Mouse (Mus musculus): ENCODE data around the gene Lhx6. TPM values are rescaled to one million over a fixed set of nuclear protein-coding genes. Genes with fewer than 3 reads are reported as not detected.

Lhx6 gene
- polyA plus RNA-seq, 1 experiment from 2014 or later, result 0.59 TPM

DNA sequence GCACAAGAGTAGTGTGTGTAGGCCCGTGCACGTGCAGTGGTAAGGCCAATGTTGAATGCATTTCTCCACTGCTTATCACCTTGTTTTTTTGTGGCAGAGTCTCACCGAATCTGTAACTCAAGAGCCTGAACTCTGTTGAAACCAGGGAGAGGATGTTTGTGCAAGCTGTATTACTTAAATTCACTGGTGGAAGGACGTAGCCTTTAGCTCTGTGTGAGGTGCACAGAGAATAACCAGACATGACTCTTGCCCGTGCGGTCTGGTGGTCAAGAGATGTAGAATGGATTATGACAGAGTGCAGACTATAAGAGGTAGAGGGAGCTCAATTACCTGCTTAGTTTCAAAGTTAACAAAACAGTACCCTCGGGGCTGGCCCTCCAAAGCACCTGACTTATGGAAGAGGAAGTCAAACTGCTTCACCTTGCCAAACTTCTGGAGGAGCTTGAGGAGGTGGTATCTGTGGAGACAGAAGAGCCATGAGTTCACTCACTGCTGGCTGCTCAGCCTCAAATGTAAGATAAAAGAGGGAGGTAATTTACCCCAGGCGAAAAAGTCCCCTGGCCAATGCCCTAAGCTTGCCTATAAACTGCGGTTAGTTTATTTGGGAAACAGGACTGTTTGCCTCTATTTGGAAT is 21.7 kb upstream of the Lhx6 start:
- 91% methylated on average over 9 of the region's 9 CpGs for WGBS
- no peak overlapping the region for H3K9ac ChIP-seq (ENCODE audit: low read depth, low read length)
- no peaks in the 10 kb centered on the region for H3K9me3 ChIP-seq (ENCODE audit: control insufficient read depth, low read length)
- DNase-seq (ENCODE audit: low spot score), result no peak
- ATAC-seq (replicated peaks; ENCODE audit: low FRiP score), result no peak
- no peak overlapping the region for H3K4me3 ChIP-seq (ENCODE audit: low read depth, low read length)
- no peaks in the 10 kb centered on the region for H3K27me3 ChIP-seq (replicated peaks; ENCODE audit: control insufficient read depth, insufficient read depth, low read length)
- peaks cover 28% of the 10 kb centered on the region for H3K36me3 ChIP-seq (ENCODE audit: control insufficient read depth, insufficient read depth, low read length)
- H3K4me2 ChIP-seq, result no peak overlapping the region
- H3K27ac ChIP-seq (ENCODE audit: low read depth, low read length), result no peak overlapping the region
- H3K4me1 ChIP-seq (replicated peaks; ENCODE audit: control insufficient read depth, insufficient read depth, low read length), result no peaks in the 10 kb centered on the region; the same call in 1 of the 2 replicates

DNA sequence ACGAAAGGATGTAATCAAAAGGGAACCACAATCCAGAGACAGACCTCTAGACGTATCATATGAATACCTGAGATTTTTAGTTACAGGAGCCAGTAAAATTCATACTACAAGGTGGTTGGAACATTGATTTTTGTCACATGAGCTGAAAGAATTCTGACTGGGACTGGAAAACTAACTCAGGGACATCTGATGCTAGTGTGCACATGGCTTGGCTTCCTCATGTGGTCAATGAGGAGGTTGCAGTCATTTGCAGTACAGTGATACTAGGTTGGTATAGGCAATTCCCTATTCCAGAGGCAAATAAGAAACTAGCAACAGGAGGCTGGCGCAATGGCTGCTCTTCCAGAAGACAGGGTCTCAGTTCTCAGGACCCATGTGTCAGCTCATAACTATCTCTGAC is 7.4 kb upstream of the Lhx6 start:
- ATAC-seq (replicated peaks; ENCODE audit: low FRiP score) (no peak), DNase-seq (ENCODE audit: low spot score) (no peak)
- H3K9ac ChIP-seq (ENCODE audit: low read depth, low read length), result no peak overlapping the region
- H3K4me2 ChIP-seq, result no peak overlapping the region
- 63% methylated on average over 3 of the region's 3 CpGs for WGBS
- H3K36me3 ChIP-seq (ENCODE audit: control insufficient read depth, insufficient read depth, low read length), result peaks cover 9% of the 10 kb centered on the region
- H3K4me3 ChIP-seq (ENCODE audit: low read depth, low read length), result no peak overlapping the region
- no peak overlapping the region for H3K27ac ChIP-seq (ENCODE audit: low read depth, low read length)
- H3K4me1 ChIP-seq (replicated peaks; ENCODE audit: control insufficient read depth, insufficient read depth, low read length), result no peaks in the 10 kb centered on the region
- no peaks in the 10 kb centered on the region for H3K9me3 ChIP-seq (ENCODE audit: control insufficient read depth, low read length)
- peaks cover 36% of the 10 kb centered on the region for H3K27me3 ChIP-seq (replicated peaks; ENCODE audit: control insufficient read depth, insufficient read depth, low read length)

DNA sequence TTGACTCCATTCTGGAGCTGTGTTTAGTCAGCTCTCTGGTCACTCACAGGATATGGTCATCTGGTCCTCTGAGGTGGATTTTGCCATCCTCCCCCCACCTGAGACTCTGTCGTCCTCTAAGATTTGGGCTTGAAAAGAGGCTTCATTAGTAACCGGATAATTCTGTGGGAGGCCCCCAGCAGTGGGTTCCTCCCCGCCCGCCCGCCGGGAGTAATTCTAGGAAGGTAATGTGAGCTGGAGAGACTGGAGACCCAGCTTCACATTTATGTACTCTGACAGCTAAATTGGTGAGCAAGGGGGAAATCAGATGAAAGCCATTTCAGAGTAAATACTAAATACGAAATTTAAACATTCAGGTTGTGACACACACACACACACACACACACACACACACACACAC is 3.4 kb upstream of the Lhx6 start:
- H3K9ac ChIP-seq (ENCODE audit: low read depth, low read length), result no peak overlapping the region
- no peak overlapping the region for H3K4me3 ChIP-seq (ENCODE audit: low read depth, low read length)
- H3K4me1 ChIP-seq (replicated peaks; ENCODE audit: control insufficient read depth, insufficient read depth, low read length), result peaks cover 5% of the 10 kb centered on the region
- ATAC-seq (replicated peaks; ENCODE audit: low FRiP score), result no peak
- 11% methylated on average over 7 of the region's 7 CpGs for WGBS
- no peak for DNase-seq (ENCODE audit: low spot score)
- H3K4me2 ChIP-seq, result no peak overlapping the region
- no peak overlapping the region for H3K27ac ChIP-seq (ENCODE audit: low read depth, low read length)
- H3K9me3 ChIP-seq (ENCODE audit: control insufficient read depth, low read length), result no peaks in the 10 kb centered on the region
- H3K36me3 ChIP-seq (ENCODE audit: control insufficient read depth, insufficient read depth, low read length), result no peaks in the 10 kb centered on the region
- peaks cover 76% of the 10 kb centered on the region for H3K27me3 ChIP-seq (replicated peaks; ENCODE audit: control insufficient read depth, insufficient read depth, low read length)

DNA sequence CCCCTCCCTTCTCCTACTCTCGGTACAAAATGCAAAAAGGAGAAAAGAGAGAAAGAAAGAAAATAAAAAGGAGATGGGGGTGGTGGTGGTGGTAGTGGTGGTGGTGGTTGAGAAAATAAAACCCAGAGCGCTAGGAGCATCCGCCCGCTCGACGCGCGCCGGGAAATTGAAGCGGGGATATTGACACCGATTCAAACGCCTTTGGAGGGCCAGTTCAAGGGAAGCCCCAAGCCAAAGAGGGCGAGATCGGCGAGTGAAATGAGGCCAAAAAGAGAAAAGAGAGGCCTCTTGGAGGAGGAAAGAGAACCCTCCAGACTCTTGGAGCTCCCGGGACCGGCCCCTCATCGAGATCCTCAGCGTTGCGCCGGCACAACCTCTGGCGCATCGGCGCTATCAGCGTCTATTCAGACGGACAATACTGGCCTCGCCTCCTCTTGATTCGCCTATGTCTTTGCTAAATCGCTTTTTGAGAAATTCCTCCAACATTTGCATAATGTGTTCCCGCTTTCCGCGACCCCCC is 712 bp downstream of the Lhx6 start:
- no peak for ATAC-seq (replicated peaks; ENCODE audit: low FRiP score)
- DNase-seq (ENCODE audit: low spot score), result no peak
- WGBS, result under 1% methylated on average over 32 of the region's 32 CpGs
- Histone ChIP-seq H3K27ac (ENCODE audit: low read depth, low read length) (no peak overlapping the region), H3K27me3 (replicated peaks; ENCODE audit: control insufficient read depth, insufficient read depth, low read length) (peaks cover 97% of the 10 kb centered on the region), H3K4me3 (ENCODE audit: low read depth, low read length) (peak overlapping the region; percentile 38), H3K4me1 (replicated peaks; ENCODE audit: control insufficient read depth, insufficient read depth, low read length) (peaks cover 5% of the 10 kb centered on the region), H3K9me3 (ENCODE audit: control insufficient read depth, low read length) (no peaks in the 10 kb centered on the region), H3K36me3 (ENCODE audit: control insufficient read depth, insufficient read depth, low read length) (no peaks in the 10 kb centered on the region), H3K4me2 (peak overlapping the region; percentile 62), H3K9ac (ENCODE audit: low read depth, low read length) (no peak overlapping the region)

DNA sequence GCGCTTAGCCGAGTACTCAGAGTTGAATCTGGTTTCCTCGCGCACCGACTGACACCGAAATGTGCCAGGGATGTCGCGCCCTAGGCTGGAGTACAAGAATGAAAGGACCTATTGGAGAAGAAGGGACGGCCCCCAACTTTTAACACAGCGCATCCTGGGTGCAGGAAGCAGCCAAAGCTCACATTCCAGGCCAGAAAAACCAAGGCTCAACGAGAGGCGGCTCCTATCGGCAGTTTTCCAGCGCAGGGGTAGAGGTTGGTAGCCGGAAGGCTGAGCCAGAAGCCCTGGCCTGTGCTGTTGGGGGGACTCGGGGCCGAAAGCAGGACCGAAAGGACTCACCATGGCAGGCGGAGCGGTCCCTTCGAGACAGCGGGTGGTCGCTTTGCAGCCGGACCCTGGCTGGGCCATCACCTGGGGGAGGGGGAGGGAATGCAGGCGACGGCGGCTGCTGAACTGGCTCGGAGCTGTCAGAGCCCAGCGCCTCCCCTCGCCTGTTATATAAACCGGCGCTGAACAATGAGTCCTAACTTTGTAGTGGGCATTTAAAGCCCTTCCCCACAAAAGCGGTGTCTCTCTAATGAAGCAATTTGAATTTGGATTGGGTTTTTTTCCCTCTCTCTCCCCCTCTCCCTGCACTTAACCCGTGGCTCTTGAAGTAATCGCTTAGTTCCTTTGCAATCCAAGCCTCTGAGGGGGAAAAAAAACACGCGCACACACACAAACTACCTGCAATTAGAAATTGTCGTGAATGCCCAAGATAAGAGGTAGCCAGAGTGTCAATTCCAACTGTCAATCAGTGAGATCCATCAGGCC is 1.4 kb downstream of the Lhx6 start:
- Histone ChIP-seq H3K27ac (ENCODE audit: low read depth, low read length) (no peak overlapping the region), H3K9ac (ENCODE audit: low read depth, low read length) (no peak overlapping the region), H3K4me2 (peak overlapping the region; percentile 43), H3K27me3 (replicated peaks; ENCODE audit: control insufficient read depth, insufficient read depth, low read length) (peaks cover 98% of the 10 kb centered on the region), H3K4me1 (replicated peaks; ENCODE audit: control insufficient read depth, insufficient read depth, low read length) (peaks cover 5% of the 10 kb centered on the region), H3K9me3 (ENCODE audit: control insufficient read depth, low read length) (no peaks in the 10 kb centered on the region), H3K36me3 (ENCODE audit: control insufficient read depth, insufficient read depth, low read length) (no peaks in the 10 kb centered on the region), H3K4me3 (ENCODE audit: low read depth, low read length) (peak overlapping the region; percentile 23)
- ATAC-seq (replicated peaks; ENCODE audit: low FRiP score) (no peak), DNase-seq (ENCODE audit: low spot score) (peak; percentile 57)
- 2% methylated on average over 38 of the region's 38 CpGs for WGBS

DNA sequence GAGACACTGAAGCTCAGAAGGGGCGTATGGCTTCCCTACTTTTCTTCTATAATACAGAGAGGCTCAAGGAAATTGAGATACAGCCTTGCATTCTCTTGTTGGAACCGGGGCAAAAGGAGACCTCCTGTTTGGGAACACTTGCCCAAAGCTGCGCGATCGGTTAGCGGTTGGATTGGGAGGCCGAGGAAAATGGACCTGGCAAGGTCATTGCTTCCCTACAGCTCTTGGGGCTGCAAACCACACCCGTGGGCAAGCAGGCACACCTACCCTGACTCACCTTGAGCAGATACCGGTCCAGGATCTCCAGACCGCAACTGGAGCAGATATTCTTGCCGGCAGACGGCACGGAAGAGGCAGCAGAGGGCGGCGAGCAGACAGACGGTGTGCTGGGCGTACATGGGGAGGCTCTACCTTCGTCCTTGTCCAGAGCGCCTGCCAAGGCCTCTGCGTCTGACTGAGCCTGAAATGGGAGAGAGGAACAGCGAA is 2.1 kb downstream of the Lhx6 start:
- Histone ChIP-seq H3K27me3 (replicated peaks; ENCODE audit: control insufficient read depth, insufficient read depth, low read length) (peaks cover 99% of the 10 kb centered on the region), H3K36me3 (ENCODE audit: control insufficient read depth, insufficient read depth, low read length) (no peaks in the 10 kb centered on the region), H3K4me3 (ENCODE audit: low read depth, low read length) (no peak overlapping the region), H3K4me2 (peak overlapping the region; percentile 43; the same call in 1 of the 2 replicates), H3K9me3 (ENCODE audit: control insufficient read depth, low read length) (no peaks in the 10 kb centered on the region), H3K9ac (ENCODE audit: low read depth, low read length) (no peak overlapping the region), H3K4me1 (replicated peaks; ENCODE audit: control insufficient read depth, insufficient read depth, low read length) (peaks cover 5% of the 10 kb centered on the region), H3K27ac (ENCODE audit: low read depth, low read length) (no peak overlapping the region)
- DNase-seq (ENCODE audit: low spot score) (peak; percentile 50), ATAC-seq (replicated peaks; ENCODE audit: low FRiP score) (no peak)
- WGBS, result 4% methylated on average over 21 of the region's 21 CpGs

DNA sequence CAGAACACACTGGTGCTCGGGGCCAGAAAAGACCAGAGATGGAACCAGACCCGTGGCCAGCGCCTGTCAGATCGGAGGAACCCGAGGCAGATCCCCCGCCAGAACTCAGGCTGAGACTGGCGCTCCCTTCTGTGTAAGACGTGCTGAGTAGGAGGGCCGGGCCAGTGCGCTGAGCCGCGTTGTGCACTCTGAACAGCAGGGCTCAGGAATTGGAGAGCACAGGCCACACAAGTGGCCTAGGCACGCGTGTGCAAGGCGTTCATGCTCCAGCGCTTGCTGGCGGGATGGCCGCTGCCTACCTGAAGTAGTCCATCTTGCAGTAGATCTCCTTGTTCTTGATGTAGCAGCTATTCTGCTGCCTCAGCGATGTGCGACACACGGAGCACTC is 2.7 kb downstream of the Lhx6 start:
- H3K4me3 ChIP-seq (ENCODE audit: low read depth, low read length), result no peak overlapping the region
- no peaks in the 10 kb centered on the region for H3K9me3 ChIP-seq (ENCODE audit: control insufficient read depth, low read length)
- peaks cover 99% of the 10 kb centered on the region for H3K27me3 ChIP-seq (replicated peaks; ENCODE audit: control insufficient read depth, insufficient read depth, low read length)
- H3K4me2 ChIP-seq, result peak overlapping the region; percentile 22; the same call in 1 of the 2 replicates
- WGBS, result 3% methylated on average over 21 of the region's 21 CpGs
- DNase-seq (ENCODE audit: low spot score) (no peak), ATAC-seq (replicated peaks; ENCODE audit: low FRiP score) (no peak)
- H3K36me3 ChIP-seq (ENCODE audit: control insufficient read depth, insufficient read depth, low read length), result no peaks in the 10 kb centered on the region
- H3K9ac ChIP-seq (ENCODE audit: low read depth, low read length), result no peak overlapping the region
- no peak overlapping the region for H3K27ac ChIP-seq (ENCODE audit: low read depth, low read length)
- H3K4me1 ChIP-seq (replicated peaks; ENCODE audit: control insufficient read depth, insufficient read depth, low read length), result peaks cover 5% of the 10 kb centered on the region

DNA sequence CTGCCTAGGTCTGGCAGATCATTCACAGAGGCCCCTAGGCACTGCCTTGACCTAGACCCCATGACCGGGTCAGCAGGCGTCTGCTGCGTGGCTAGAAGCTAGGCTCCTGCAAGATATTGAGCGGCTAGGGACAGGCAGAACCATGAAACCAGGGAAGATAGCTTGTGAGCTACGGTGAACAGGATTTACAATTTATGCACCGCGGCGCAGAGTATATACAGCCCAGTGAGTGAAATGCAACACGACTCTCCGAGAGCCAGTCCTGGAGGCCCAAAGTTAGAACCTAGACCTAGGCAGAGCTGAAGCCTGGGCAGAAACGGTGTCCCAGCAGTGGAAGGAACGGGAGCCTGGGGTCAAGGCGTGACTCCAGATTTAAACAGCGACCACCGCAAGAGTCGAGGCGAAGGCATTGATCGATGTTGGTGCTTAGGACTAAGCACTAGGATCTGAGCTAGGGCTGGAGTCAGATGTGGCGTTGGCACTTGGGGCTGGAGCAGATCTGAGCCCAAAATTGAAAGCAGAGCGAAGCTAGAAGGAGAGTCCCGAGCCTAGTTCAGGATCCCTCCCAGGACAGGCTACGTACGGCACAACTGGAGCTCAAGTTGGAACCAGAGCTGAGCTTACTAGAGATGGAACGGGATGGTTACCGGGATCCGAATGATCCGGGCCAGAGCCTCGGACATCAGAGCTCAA is 3.2 kb downstream of the Lhx6 start:
- H3K9me3 ChIP-seq (ENCODE audit: control insufficient read depth, low read length), result no peaks in the 10 kb centered on the region
- peaks cover 5% of the 10 kb centered on the region for H3K4me1 ChIP-seq (replicated peaks; ENCODE audit: control insufficient read depth, insufficient read depth, low read length)
- H3K27ac ChIP-seq (ENCODE audit: low read depth, low read length), result no peak overlapping the region
- H3K4me2 ChIP-seq, result peak overlapping the region; percentile 22; the same call in 1 of the 2 replicates
- WGBS, result 11% methylated on average over 28 of the region's 28 CpGs
- H3K36me3 ChIP-seq (ENCODE audit: control insufficient read depth, insufficient read depth, low read length), result no peaks in the 10 kb centered on the region
- ATAC-seq (replicated peaks; ENCODE audit: low FRiP score), result no peak
- DNase-seq (ENCODE audit: low spot score), result no peak
- H3K4me3 ChIP-seq (ENCODE audit: low read depth, low read length), result no peak overlapping the region
- H3K9ac ChIP-seq (ENCODE audit: low read depth, low read length), result no peak overlapping the region
- H3K27me3 ChIP-seq (replicated peaks; ENCODE audit: control insufficient read depth, insufficient read depth, low read length), result peaks cover 99% of the 10 kb centered on the region

Measured in liver, embryonic 11.5 days (tissue).